Mouse (Mus musculus): ENCODE results near the gene Ankmy1.

- no peak for TF ChIP-seq CTCF (IDR thresholded peaks at IDR 0.05; ENCODE audit: low read depth, low read length)
- TF ChIP-seq POLR2A (IDR thresholded peaks at IDR 0.05; ENCODE audit: borderline replicate concordance, low read depth, low read length), result no peak
Measured at GRCm38 (mm10) chr1:92919151-92919550, 16.4 kb upstream of the Ankmy1 start.
